Mouse (Mus musculus) neural tube, embryonic 14.5 days (tissue): ENCODE measurements around the gene Plekhg4. TPM values are rescaled to one million over a fixed set of nuclear protein-coding genes. Genes with fewer than 3 reads are reported as not detected.

Experiments
- ATAC-seq: fragments of 200-750 bp; cut with Nextera tagmentation; 2 replicates; pipeline ENCODE4 v1.8.0; 2017; ENCODE audit warnings: low read depth, mild to moderate bottlenecking, moderate TSS enrichment, moderate library complexity
- H3K27ac ChIP-seq: fragments of 300-500 bp; sonication (generic); 2 replicates; pipeline ENCODE4 v1.5.1; 2014; ENCODE audit warnings: low read depth, mild to moderate bottlenecking, control low read depth, low read length, moderate library complexity, mixed read lengths
- H3K27me3 ChIP-seq: fragments of 300-500 bp; sonication (generic); 2 replicates; pipeline ENCODE4 v1.6.1; 2014; ENCODE audit warnings: low read length; ENCODE audit not compliant: control insufficient read depth, insufficient read depth
- H3K36me3 ChIP-seq: fragments of 300-500 bp; sonication (generic); 2 replicates; pipeline ENCODE4 v1.6.1; 2014; ENCODE audit warnings: low read length, mixed read lengths; ENCODE audit not compliant: control insufficient read depth, insufficient read depth
- H3K4me1 ChIP-seq: fragments of 300-500 bp; sonication (generic); 2 replicates; pipeline ENCODE4 v1.6.1; 2014; ENCODE audit warnings: low read length; ENCODE audit not compliant: control insufficient read depth, insufficient read depth
- H3K4me2 ChIP-seq: fragments of 300-500 bp; sonication (generic); 2 replicates; pipeline ENCODE4 v1.6.1; 2014; ENCODE audit warnings: mild to moderate bottlenecking, low read depth, low read length, control low read depth
- H3K4me3 ChIP-seq: fragments of 300-500 bp; sonication (generic); 2 replicates; pipeline ENCODE4 v1.5.1; 2014; ENCODE audit warnings: low read depth, low read length, control low read depth, mixed read lengths
- H3K9ac ChIP-seq: fragments of 300-500 bp; sonication (generic); replicated peaks from 2 replicates; pipeline ENCODE4 v1.6.1; 2014; ENCODE audit warnings: low read depth, mild to moderate bottlenecking, control low read depth, low read length, mixed read lengths
- H3K9me3 ChIP-seq: fragments of 300-500 bp; sonication (generic); 2 replicates; pipeline ENCODE4 v1.6.1; 2016; ENCODE audit warnings: low read length; ENCODE audit not compliant: control insufficient read depth
- WGBS: fragments of 180-500 bp; shearing (Covaris S2); extraction: QIAGEN DNeasy Blood & Tissue Kit; methylation state at CpG from one replicate; pipeline ENCODE4 v1.1.7; 2014; 5-methylcytosine and 5-hydroxymethylcytosine counted together
- polyA plus RNA-seq: library from polyadenylated mRNA; unstranded; fragments of >200 nt; fragmentation: Nextera tagmentation; extraction: Ambion mirVana; gene quantifications from 2 replicates; pipeline ENCODE4 v1.2.1, GENCODE M21; 2014

Plekhg4 gene
- polyA plus RNA-seq, 1 experiment from 2014 or later = 2.6 TPM

GRCm38 (mm10) chr8:105359208-105359607 is 13.9 kb upstream of the Plekhg4 start:
- Histone ChIP-seq H3K9me3 (no peaks in the 10 kb centered on the region), H3K4me2 (no peak overlapping the region), H3K4me3 (no peak overlapping the region), H3K27ac (no peak overlapping the region), H3K36me3 (no peaks in the 10 kb centered on the region; the same call in 1 of the 2 replicates), H3K27me3 (no peaks in the 10 kb centered on the region), H3K4me1 (0 out of 2 replicates have a peak, but pooled peaks cover 4% of the 10 kb centered on the region), H3K9ac (no peak overlapping the region)
- 73% methylated on average over 15 of the region's 15 CpGs for WGBS
- ATAC-seq = no peak

- H3K27me3 ChIP-seq = no peaks in the 10 kb centered on the region
- H3K4me3 ChIP-seq = no peak overlapping the region
- H3K4me2 ChIP-seq = no peak overlapping the region
- H3K36me3 ChIP-seq = no peaks in the 10 kb centered on the region; the same call in 1 of the 2 replicates
- no peak overlapping the region for H3K27ac ChIP-seq
- no peak overlapping the region for H3K9ac ChIP-seq
- 53% methylated on average over 4 of the region's 4 CpGs for WGBS
- ATAC-seq = no peak
- 0 out of 2 replicates have a peak, but pooled peaks cover 4% of the 10 kb centered on the region for H3K4me1 ChIP-seq
- no peaks in the 10 kb centered on the region for H3K9me3 ChIP-seq
Observed at GRCm38 (mm10) chr8:105359646-105360045, 13.4 kb upstream of the Plekhg4 start.

GRCm38 (mm10) chr8:105361751-105362702 is 11.0 kb upstream of the Plekhg4 start:
- Histone ChIP-seq H3K27me3 (no peaks in the 10 kb centered on the region), H3K9me3 (no peaks in the 10 kb centered on the region), H3K4me3 (no peak overlapping the region), H3K9ac (no peak overlapping the region), H3K36me3 (no peaks in the 10 kb centered on the region; the same call in 1 of the 2 replicates), H3K27ac (no peak overlapping the region), H3K4me1 (0 out of 2 replicates have a peak, but pooled peaks cover 4% of the 10 kb centered on the region), H3K4me2 (no peak overlapping the region)
- 66% methylated on average over 12 of the region's 12 CpGs for WGBS
- ATAC-seq = no peak

GRCm38 (mm10) chr8:105367107-105367506 is 6.0 kb upstream of the Plekhg4 start:
- WGBS = 77% methylated on average over 2 of the region's 2 CpGs
- no peaks in the 10 kb centered on the region for H3K9me3 ChIP-seq

GRCm38 (mm10) chr8:105372473-105372872 is 601 bp upstream of the Plekhg4 start:
- Histone ChIP-seq H3K9ac (no peak overlapping the region), H3K36me3 (no peaks in the 10 kb centered on the region), H3K27ac (no peak overlapping the region), H3K4me2 (no peak overlapping the region), H3K4me1 (no peaks in the 10 kb centered on the region), H3K27me3 (no peaks in the 10 kb centered on the region), H3K4me3 (no peak overlapping the region), H3K9me3 (no peaks in the 10 kb centered on the region)
- ATAC-seq = no peak
- whole genome bisulfite sequencing = 77% methylated on average over 9 of the region's 9 CpGs

More at GRCm38 (mm10) chr8:105367107-105367506, 6.0 kb upstream of the Plekhg4 start:
- H3K36me3 ChIP-seq = no peaks in the 10 kb centered on the region
- H3K4me1 ChIP-seq = no peaks in the 10 kb centered on the region
- no peak overlapping the region for H3K9ac ChIP-seq
- no peak overlapping the region for H3K27ac ChIP-seq
- no peak overlapping the region for H3K4me3 ChIP-seq
- H3K4me2 ChIP-seq = no peak overlapping the region
- no peaks in the 10 kb centered on the region for H3K27me3 ChIP-seq
- no peak for ATAC-seq

- Histone ChIP-seq H3K4me2 (peak overlapping the region; percentile 26; the same call in 1 of the 2 replicates), H3K36me3 (no peaks in the 10 kb centered on the region), H3K9ac (no peak overlapping the region), H3K4me1 (peaks cover 4% of the 10 kb centered on the region; the same call in 1 of the 2 replicates), H3K27me3 (no peaks in the 10 kb centered on the region), H3K4me3 (no peak overlapping the region), H3K27ac (no peak overlapping the region), H3K9me3 (no peaks in the 10 kb centered on the region)
- peak; percentile 38; the same call in 1 of the 2 replicates for ATAC-seq
- WGBS = 31% methylated on average over 33 of the region's 33 CpGs
Observed at GRCm38 (mm10) chr8:105374513-105374966, 1.5 kb downstream of the Plekhg4 start.

- 59% methylated on average over 19 of the region's 19 CpGs for whole genome bisulfite sequencing
- Histone ChIP-seq H3K4me3 (no peak overlapping the region), H3K36me3 (no peaks in the 10 kb centered on the region), H3K27ac (no peak overlapping the region), H3K4me2 (no peak overlapping the region), H3K27me3 (no peaks in the 10 kb centered on the region), H3K9me3 (no peaks in the 10 kb centered on the region), H3K9ac (no peak overlapping the region), H3K4me1 (peaks cover 4% of the 10 kb centered on the region; the same call in 1 of the 2 replicates)
- peak; percentile 53; the same call in 1 of the 2 replicates for ATAC-seq
Observed at GRCm38 (mm10) chr8:105378673-105379072, 5.6 kb downstream of the Plekhg4 start.

GRCm38 (mm10) chr8:105380308-105380707 is 7.2 kb downstream of the Plekhg4 start:
- Histone ChIP-seq H3K36me3 (no peaks in the 10 kb centered on the region), H3K9me3 (no peaks in the 10 kb centered on the region), H3K27me3 (no peaks in the 10 kb centered on the region), H3K9ac (no peak overlapping the region), H3K4me2 (no peak overlapping the region), H3K4me1 (peaks cover 4% of the 10 kb centered on the region; the same call in 1 of the 2 replicates), H3K27ac (no peak overlapping the region), H3K4me3 (no peak overlapping the region)
- ATAC-seq = no peak
- 86% methylated on average over 12 of the region's 12 CpGs for WGBS

GRCm38 (mm10) chr8:105384070-105384469 is 11.0 kb downstream of the Plekhg4 start:
- no peaks in the 10 kb centered on the region for H3K9me3 ChIP-seq
- H3K4me2 ChIP-seq = no peak overlapping the region
- no peak for ATAC-seq

More at GRCm38 (mm10) chr8:105384070-105384469, 11.0 kb downstream of the Plekhg4 start:
- WGBS = 93% methylated on average over 2 of the region's 2 CpGs
- no peak overlapping the region for H3K9ac ChIP-seq
- H3K4me1 ChIP-seq = no peaks in the 10 kb centered on the region
- no peaks in the 10 kb centered on the region for H3K36me3 ChIP-seq
- H3K4me3 ChIP-seq = no peak overlapping the region
- H3K27me3 ChIP-seq = no peaks in the 10 kb centered on the region
- no peak overlapping the region for H3K27ac ChIP-seq
